Mouse (Mus musculus): Measurements from ENCODE around the gene Hist1h2an.
"Not testable (repeated sequence)": the region's sequence is repeated elsewhere in the genome, so short reads cannot be mapped to it uniquely, and the experiment has no call there.

DNA sequence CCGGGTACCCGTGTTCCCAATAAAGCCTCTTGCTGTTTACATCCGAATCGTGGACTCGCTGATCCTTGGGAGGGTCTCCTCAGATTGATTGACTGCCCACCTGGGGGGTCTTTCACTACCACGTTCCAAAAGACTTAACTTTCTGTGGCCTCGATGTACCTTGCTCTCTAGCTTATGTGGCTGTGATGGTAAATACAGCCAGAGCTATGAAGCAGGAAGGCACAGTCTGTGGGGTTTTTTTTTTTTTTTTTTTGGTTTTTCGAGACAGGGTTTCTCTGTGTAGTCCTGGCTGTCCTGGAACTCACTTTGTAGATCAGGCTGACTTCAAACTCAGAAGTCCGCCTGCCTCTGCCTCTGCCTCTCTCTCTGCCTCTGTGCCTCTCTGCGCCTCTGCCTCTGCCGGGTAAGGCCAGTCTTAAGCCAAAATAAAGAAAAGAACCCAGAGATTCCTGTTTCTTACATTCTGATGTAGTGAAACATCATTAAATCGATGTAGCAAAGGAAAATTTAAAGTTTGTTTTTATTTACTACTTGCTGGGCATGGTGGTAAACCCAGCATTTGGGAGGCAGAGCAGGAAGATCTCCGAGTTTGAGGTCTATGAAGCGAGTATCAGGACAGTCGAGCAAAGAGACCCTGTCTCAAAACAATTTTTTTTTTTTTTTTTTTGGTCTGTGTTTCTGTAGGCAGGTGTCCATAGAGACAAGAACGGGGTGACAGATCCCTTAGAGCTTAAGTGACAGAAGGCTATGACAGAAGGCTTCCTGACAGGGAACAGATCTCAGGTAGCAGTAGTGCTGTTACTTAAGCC lies 33.3 kb upstream of the Hist1h2an start:
- not testable (repeated sequence) for TF ChIP-seq MYOG (IDR thresholded peaks at IDR 0.05; ENCODE audit: control insufficient read depth in 1 of 3, insufficient read depth in 1 of 3, insufficient read length in 2 of 3, low read depth in 2 of 3); USF1 (IDR thresholded peaks at IDR 0.05; ENCODE audit: low read depth); POLR2A (IDR thresholded peaks at IDR 0.05; ENCODE audit: insufficient read length, low read depth); POLR2AphosphoS2 (IDR thresholded peaks at IDR 0.05; ENCODE audit: insufficient read length, low read depth); TCF3 (IDR thresholded peaks at IDR 0.05; ENCODE audit: insufficient read length, low read depth); TCF12 (IDR thresholded peaks at IDR 0.05; ENCODE audit: insufficient read depth, poor library complexity, severe bottlenecking); E2F4 (IDR thresholded peaks at IDR 0.05; ENCODE audit: insufficient read depth); MYOD1 (IDR thresholded peaks at IDR 0.05; ENCODE audit: control insufficient read depth in 1 of 3, insufficient read length in 2 of 3, low read depth in 2 of 3)

All from myocyte (in vitro differentiated cells).